Mouse (Mus musculus): ENCODE data around the gene Rassf10. TPM values are rescaled to one million over a fixed set of nuclear protein-coding genes. Genes with fewer than 3 reads are reported as not detected.

Rassf10 gene
- polyA plus RNA-seq, 1 experiment from 2014 or later: 2.6 TPM

- ATAC-seq (peak; percentile 22; the same call in 1 of the 2 replicates), DNase-seq (ENCODE audit: low spot score) (peak; percentile 55)
- no peaks in the 10 kb centered on the region for H3K36me3 ChIP-seq (ENCODE audit: insufficient read depth, low read length)
- TF ChIP-seq CTCF (IDR thresholded peaks at IDR 0.05) (peak; percentile 54), EP300 (IDR thresholded peaks at IDR 0.05) (no peak)
- peaks cover 18% of the 10 kb centered on the region for H3K27me3 ChIP-seq (replicated peaks; ENCODE audit: insufficient read depth, low read length)
- H3K27ac ChIP-seq (ENCODE audit: low read length): 0 out of 2 replicates have a peak overlapping the region, but pooled peaks have one; percentile 14
- H3K4me3 ChIP-seq (ENCODE audit: low read depth, low read length): peak overlapping the region; percentile 47
- H3K9me3 ChIP-seq (ENCODE audit: low read length): no peaks in the 10 kb centered on the region
- H3K9ac ChIP-seq (replicated peaks; ENCODE audit: low read depth): no peak overlapping the region
- peak overlapping the region; percentile 92 for H3K4me2 ChIP-seq (replicated peaks; ENCODE audit: low read depth, low read length)
- H3K4me1 ChIP-seq (ENCODE audit: insufficient read depth, low read depth, low read length): peaks cover 9% of the 10 kb centered on the region; the same call in 1 of the 2 replicates
- WGBS: 6% methylated on average over 39 of the region's 40 CpGs
Measured at GRCm38 (mm10) chr7:112955103-112955827, 1.5 kb downstream of the Rassf10 start.

DNA sequence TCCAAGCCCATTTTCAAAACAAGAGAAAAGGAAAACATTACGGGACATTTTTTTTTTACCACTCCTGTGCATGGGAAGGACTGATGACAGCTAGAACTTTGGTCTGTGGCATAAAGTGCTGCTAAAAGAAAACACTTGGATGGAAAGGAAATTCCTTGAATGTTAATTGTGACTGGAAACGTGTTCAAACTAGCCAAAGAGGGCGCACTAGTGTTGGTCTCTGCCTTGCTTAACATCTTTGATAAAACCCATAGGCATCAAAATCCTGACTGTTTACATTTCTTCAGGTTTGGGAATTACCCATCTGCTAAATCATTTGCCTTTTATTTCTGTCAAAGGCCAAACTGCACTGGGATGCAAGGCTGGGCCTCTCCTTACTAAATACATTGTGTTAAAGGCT is 2.2 kb downstream of the Rassf10 start:
- peak overlapping the region; percentile 92; the same call in 1 of the 2 replicates for H3K4me2 ChIP-seq (replicated peaks; ENCODE audit: low read depth, low read length)
- DNase-seq (ENCODE audit: low spot score): peak; percentile 47
- TF ChIP-seq CTCF (IDR thresholded peaks at IDR 0.05) (peak; percentile 47), EP300 (IDR thresholded peaks at IDR 0.05) (no peak)
- peaks cover 9% of the 10 kb centered on the region; the same call in 1 of the 2 replicates for H3K4me1 ChIP-seq (ENCODE audit: insufficient read depth, low read depth, low read length)
- H3K36me3 ChIP-seq (ENCODE audit: insufficient read depth, low read length): no peaks in the 10 kb centered on the region
- H3K9me3 ChIP-seq (ENCODE audit: low read length): no peaks in the 10 kb centered on the region
- WGBS: 27% methylated on average over 3 of the region's 3 CpGs
- H3K9ac ChIP-seq (replicated peaks; ENCODE audit: low read depth): no peak overlapping the region
- H3K27ac ChIP-seq (ENCODE audit: low read length): no peak overlapping the region
- H3K27me3 ChIP-seq (replicated peaks; ENCODE audit: insufficient read depth, low read length): peaks cover 18% of the 10 kb centered on the region
- 0 out of 2 replicates have a peak overlapping the region, but pooled peaks have one; percentile 47 for H3K4me3 ChIP-seq (ENCODE audit: low read depth, low read length)
- ATAC-seq: no peak

- no peak for TF ChIP-seq EP300 (IDR thresholded peaks at IDR 0.05)
- TF ChIP-seq CTCF (IDR thresholded peaks at IDR 0.05): no peak
- H3K4me3 ChIP-seq (ENCODE audit: low read depth, low read length): no peak overlapping the region
- ATAC-seq (no peak), DNase-seq (ENCODE audit: low spot score) (no peak)
- H3K27ac ChIP-seq (ENCODE audit: low read length): no peak overlapping the region
- no peaks in the 10 kb centered on the region for H3K36me3 ChIP-seq (ENCODE audit: insufficient read depth, low read length)
- H3K9ac ChIP-seq (replicated peaks; ENCODE audit: low read depth): no peak overlapping the region
- peaks cover 18% of the 10 kb centered on the region for H3K27me3 ChIP-seq (replicated peaks; ENCODE audit: insufficient read depth, low read length)
- H3K9me3 ChIP-seq (ENCODE audit: low read length): no peaks in the 10 kb centered on the region
- no peak overlapping the region for H3K4me2 ChIP-seq (replicated peaks; ENCODE audit: low read depth, low read length)
- 38% methylated on average over 7 of the region's 7 CpGs for WGBS
- H3K4me1 ChIP-seq (ENCODE audit: insufficient read depth, low read depth, low read length): peaks cover 9% of the 10 kb centered on the region; the same call in 1 of the 2 replicates
Measured at GRCm38 (mm10) chr7:112956961-112957360, 3.2 kb downstream of the Rassf10 start.

DNA sequence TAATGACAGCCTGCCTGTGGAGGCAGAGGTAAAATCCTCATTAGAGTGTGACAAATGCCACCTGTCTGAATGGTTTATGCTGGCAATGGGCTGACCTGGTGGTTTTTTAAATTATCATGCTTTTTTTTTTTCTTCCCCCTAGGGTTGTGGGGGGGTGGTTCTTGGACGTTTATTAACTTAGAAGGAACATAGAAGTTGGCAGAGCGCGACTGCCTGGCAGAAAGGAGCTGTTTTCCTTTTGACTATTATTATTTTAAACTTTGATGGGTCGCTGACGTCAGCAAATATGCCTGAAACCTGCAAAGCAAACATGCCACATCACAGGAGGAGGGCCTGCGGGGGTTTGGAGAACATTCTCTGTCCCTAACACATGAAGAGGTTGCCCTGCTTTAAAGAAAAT is 3.9 kb downstream of the Rassf10 start:
- no peak for DNase-seq (ENCODE audit: low spot score)
- H3K27ac ChIP-seq (ENCODE audit: low read length): no peak overlapping the region
- H3K9ac ChIP-seq (replicated peaks; ENCODE audit: low read depth): no peak overlapping the region
- peaks cover 9% of the 10 kb centered on the region; the same call in 1 of the 2 replicates for H3K4me1 ChIP-seq (ENCODE audit: insufficient read depth, low read depth, low read length)
- no peaks in the 10 kb centered on the region for H3K9me3 ChIP-seq (ENCODE audit: low read length)
- H3K36me3 ChIP-seq (ENCODE audit: insufficient read depth, low read length): no peaks in the 10 kb centered on the region
- no peak for ATAC-seq
- H3K4me3 ChIP-seq (ENCODE audit: low read depth, low read length): no peak overlapping the region
- H3K4me2 ChIP-seq (replicated peaks; ENCODE audit: low read depth, low read length): no peak overlapping the region; the same call in 1 of the 2 replicates
- WGBS: 43% methylated on average over 6 of the region's 6 CpGs
- TF ChIP-seq CTCF (IDR thresholded peaks at IDR 0.05) (no peak), EP300 (IDR thresholded peaks at IDR 0.05) (no peak)
- peaks cover 18% of the 10 kb centered on the region for H3K27me3 ChIP-seq (replicated peaks; ENCODE audit: insufficient read depth, low read length)

- 41% methylated on average over 6 of the region's 6 CpGs for WGBS
- no peaks in the 10 kb centered on the region for H3K4me1 ChIP-seq (ENCODE audit: insufficient read depth, low read depth, low read length)
- no peaks in the 10 kb centered on the region for H3K9me3 ChIP-seq (ENCODE audit: low read length)
- H3K36me3 ChIP-seq (ENCODE audit: insufficient read depth, low read length): no peaks in the 10 kb centered on the region
- H3K9ac ChIP-seq (replicated peaks; ENCODE audit: low read depth): no peak overlapping the region
- no peak overlapping the region for H3K4me3 ChIP-seq (ENCODE audit: low read depth, low read length)
- no peak overlapping the region for H3K4me2 ChIP-seq (replicated peaks; ENCODE audit: low read depth, low read length)
- H3K27me3 ChIP-seq (replicated peaks; ENCODE audit: insufficient read depth, low read length): no peaks in the 10 kb centered on the region
- H3K27ac ChIP-seq (ENCODE audit: low read length): no peak overlapping the region
- DNase-seq (ENCODE audit: low spot score): peak; percentile 82
- TF ChIP-seq EP300 (IDR thresholded peaks at IDR 0.05) (no peak), CTCF (IDR thresholded peaks at IDR 0.05) (no peak)
- peak; percentile 94 for ATAC-seq
Measured at GRCm38 (mm10) chr7:112966382-112966781, 12.6 kb downstream of the Rassf10 start.

DNA sequence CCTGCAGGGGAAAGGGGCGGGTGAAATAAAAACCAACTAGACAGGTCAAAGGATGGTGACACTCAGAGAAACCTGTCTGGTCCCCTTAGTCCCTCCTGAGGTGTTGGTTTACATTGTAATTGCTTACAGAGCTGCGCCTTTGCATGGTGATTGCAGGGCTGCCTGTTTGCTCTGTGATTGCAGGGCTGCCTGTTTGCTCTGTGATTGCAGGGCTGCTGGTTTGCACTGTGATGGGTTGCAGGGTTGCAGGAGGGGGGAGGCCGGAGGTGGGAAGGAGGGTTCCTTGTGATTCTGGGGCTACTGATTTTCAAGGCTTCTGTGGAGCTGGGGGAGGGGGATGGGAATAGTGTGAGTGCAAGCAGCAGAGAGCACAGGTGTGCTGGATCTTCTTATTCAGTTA is 13.0 kb downstream of the Rassf10 start:
- no peaks in the 10 kb centered on the region for H3K36me3 ChIP-seq (ENCODE audit: insufficient read depth, low read length)
- no peak overlapping the region for H3K9ac ChIP-seq (replicated peaks; ENCODE audit: low read depth)
- no peak overlapping the region for H3K4me3 ChIP-seq (ENCODE audit: low read depth, low read length)
- no peaks in the 10 kb centered on the region for H3K9me3 ChIP-seq (ENCODE audit: low read length)
- peak; percentile 73 for ATAC-seq
- peak; percentile 28 for DNase-seq (ENCODE audit: low spot score)
- no peak for TF ChIP-seq CTCF (IDR thresholded peaks at IDR 0.05)
- no peak for TF ChIP-seq EP300 (IDR thresholded peaks at IDR 0.05)
- no peaks in the 10 kb centered on the region for H3K27me3 ChIP-seq (replicated peaks; ENCODE audit: insufficient read depth, low read length)
- H3K4me1 ChIP-seq (ENCODE audit: insufficient read depth, low read depth, low read length): no peaks in the 10 kb centered on the region
- H3K27ac ChIP-seq (ENCODE audit: low read length): no peak overlapping the region
- no peak overlapping the region for H3K4me2 ChIP-seq (replicated peaks; ENCODE audit: low read depth, low read length)
- WGBS: 17% methylated on average over 3 of the region's 3 CpGs
